Mouse (Mus musculus) 3134 (cell line): Measurements from ENCODE around the gene Psen2.
A peak's percentile ranks its signal among the peaks of the same experiment; 100 is the strongest.

Experiments
- DNase-seq: peaks from one replicate; pipeline ENCODE4 v3.0.0-alpha.2; 2011; ENCODE audit warnings: low spot score; ENCODE audit not compliant: insufficient read length; ENCODE audit errors: extremely low read depth

Gene Psen2

DNA sequence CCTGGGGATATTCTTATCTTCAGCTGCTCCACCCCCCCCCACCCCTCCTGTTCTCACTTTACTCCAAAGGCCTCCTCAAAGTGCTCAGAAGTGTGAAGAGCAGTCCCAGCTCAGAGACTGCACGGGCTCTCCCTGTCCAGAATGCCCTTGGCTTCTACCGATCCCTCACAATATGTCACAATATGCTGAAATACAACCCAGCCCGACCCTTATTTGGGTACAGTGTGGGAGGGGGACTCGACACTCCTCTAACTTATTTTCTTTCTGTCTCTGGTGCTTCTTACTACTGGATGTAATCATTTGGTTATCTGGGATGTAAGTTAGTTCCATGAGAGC is 63.6 kb downstream of the Psen2 start:
- no peak for DNase-seq

DNA sequence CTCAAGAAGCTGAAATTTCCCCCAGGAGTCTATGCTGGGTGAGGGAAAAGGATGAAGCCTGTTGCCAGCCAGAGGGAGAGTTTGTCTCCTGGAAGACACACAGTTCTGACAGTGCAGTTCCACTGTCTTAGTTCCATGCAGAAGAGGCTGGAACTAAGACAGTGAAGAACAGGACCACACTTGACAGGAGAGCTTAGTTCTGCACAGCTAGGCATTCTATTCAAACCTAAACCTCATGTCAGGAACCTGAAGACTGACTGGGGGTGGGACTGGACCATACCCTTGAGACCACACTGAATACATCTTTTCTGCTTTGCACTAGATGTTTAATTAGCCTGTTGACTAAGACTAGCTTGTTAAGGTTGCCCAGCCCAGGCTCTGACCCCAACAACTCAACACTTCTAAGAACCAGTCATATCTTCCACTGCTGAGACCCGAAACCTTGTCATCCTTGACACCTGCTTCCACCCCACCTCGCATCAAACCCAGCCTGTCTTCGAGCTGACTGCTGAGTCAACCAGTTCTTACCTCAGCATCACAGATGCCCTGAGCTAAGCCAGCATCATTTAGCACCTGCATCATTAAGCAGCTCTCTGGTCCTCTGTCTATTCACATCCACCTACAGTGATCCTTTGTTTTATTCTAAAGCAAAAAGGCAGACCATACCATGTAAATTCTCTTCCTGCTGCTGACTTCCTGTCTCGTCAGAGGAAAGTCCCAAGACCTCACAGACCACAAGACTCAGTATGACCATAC is 64.1 kb downstream of the Psen2 start, which contains the start of gene Coq8a:
Gene Coq8a (minus strand): TSS at position 644 of the 756 bp plus-strand sequence.
- DNase-seq = no peak

DNA sequence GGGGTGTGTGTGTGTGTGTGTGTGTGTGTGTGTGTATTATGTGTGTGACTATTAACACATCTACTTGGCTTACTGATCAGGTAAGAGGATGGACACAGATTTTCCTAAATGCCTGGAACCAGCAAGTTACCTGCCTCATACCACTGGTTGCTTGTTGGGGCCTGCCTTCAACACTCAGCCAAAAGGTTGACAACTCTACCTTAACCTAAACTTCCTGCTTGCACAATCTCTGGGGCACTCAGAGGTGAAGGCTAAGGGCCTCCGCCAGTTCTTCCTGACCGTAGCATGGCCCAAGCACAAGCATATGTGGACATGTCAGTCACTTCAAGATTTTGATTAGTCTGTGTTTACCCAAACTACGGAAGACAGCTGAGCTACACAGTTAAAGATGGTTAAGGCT is 65.3 kb downstream of the Psen2 start:
- no peak for DNase-seq

DNA sequence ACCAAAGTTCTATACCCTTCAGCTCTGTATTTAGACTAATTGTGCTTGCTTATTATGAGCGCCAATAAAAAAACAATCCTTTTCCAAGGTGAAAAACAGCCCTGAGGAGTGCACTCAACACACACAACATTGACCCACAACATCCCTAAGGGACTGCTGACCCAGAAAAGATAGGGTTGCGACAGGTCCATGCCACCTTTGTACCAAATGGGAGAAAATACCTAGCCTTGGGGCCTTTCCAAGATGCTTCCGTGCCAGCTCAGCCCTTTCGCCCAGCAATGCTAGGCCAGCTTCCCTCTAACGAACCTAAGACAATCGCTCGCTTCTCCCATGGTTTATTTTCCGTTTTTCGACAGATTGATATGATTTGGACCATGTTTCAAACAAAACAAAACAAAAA is 66.7 kb downstream of the Psen2 start:
- DNase-seq = no peak

DNA sequence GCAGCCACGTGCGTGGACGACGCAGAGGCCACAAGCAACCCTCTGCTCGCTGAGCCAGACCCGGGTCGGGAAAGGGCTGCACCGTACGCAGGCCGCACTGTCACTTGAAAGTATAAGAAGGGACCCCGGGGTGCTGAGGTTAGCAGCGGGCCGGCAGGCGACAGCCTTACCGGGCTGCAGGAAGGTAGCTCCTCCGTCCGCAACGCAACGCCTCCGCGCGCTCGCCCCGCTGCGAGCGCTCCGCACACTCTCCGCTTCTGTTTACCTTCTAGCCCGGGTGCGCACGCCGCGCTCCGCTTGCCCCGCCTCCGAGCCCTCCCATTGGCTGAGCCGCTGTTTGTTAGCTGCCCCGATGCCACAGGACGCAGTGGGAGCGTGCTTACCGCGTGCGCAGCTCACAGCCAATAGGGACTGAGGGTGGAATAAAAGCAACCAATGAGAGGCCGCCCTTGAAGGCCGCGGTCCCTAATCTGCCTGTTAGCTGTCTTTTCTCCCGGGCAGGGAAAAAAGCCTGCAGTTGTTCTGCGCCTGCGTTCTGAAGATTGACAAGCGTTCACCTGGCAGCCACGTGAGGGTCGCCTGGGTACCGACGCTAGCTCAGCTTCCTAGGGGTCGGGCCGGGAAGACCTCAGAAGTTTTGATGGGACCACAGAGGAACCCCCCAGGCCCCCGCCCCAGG is 67.4 kb downstream of the Psen2 start:
- peak; percentile 97 for DNase-seq

DNA sequence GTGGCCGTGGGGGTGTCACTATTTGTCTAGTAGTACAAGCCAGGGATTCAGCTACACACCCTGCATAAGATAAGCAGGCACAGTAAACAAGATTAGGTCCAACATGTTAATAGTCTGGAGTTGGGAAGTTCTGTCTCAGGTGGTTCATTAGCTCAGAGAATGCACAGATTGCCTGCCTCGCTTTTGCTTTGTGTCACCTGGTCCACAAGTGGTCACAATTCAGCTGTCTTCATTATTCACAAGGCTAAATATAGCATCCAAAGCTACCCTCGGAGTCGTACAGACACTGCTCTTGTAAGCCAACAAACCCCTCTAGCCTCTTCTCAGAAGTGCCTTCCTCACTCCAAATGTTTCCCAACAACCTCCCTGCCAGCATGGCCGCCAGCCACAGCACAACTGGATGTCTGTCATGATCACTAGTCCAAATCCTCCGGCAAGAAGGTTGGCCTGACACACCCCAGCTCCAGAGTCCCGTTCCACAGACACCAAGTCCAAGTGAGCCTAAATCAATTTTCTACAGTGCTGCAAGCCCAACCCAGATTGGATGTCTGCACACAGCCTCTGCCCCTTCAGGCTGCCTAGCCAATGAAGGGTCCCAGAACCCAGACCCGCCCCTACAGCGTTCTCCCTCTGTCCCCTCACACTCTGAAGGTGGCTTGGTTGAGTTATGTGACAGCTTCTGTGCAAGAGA is 68.3 kb downstream of the Psen2 start:
- DNase-seq = no peak

DNA sequence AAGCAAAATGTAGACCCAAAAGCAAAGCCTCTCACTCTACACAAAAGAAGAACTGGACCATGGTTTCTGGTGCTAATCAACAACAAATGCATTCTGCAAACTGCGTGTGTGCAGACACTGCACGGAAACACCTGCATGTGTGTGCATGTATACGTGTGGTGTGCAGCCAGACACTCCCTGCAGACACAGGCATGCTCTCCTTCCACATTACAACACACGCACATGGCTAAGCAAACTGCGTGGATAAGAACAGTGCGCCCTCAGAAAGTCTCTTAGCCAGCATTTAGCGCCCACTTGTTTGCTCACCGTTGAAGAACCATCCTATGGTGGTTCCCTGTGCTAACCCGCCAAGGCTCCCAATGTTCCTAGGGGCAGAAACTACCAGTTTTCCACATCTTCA is 69.2 kb downstream of the Psen2 start:
- no peak for DNase-seq

DNA sequence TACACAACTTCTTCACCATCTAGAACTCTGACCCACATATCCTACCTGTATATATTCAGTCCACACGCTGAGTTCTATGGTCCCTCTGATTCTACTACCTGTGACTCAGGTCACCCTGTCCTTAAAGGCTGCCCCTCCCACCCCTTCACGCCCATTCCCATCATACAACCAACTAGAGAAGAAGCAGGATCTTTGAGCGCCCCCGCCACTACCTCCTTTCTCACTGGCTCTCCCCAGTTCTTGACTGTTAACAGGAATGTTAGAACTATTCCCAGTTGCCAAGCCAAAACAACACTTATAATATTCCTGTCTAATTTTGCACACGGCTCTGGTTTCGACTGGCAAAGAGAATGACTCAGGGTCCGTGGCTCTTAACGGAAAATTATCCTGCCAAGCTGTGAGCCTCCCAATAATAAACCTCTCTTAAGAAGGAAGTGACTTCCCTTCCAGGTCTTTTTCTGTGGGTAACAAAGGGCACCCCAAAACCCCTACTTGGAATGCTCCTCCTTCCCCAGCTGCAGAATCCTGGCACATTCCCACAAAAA is 69.8 kb downstream of the Psen2 start:
- DNase-seq = no peak

DNA sequence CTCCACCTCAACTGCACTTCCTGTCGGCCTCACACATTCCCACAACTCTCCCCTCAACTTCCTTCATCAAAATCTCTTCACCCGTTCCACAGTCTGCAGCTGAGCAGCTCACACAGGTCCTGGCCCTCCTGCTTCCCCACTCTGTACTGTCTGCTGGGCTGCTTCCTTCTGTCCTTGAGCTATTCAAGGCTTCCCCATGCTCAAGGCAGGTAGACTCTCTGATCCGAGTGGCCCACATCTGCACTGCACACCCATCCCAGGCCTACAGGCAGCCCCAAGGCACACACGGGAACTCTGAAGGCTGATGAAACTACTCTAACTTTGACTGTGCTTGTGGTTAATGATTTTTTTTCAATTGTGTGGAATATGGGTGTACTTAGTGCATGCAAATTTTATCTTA is 70.4 kb downstream of the Psen2 start:
- DNase-seq = no peak

DNA sequence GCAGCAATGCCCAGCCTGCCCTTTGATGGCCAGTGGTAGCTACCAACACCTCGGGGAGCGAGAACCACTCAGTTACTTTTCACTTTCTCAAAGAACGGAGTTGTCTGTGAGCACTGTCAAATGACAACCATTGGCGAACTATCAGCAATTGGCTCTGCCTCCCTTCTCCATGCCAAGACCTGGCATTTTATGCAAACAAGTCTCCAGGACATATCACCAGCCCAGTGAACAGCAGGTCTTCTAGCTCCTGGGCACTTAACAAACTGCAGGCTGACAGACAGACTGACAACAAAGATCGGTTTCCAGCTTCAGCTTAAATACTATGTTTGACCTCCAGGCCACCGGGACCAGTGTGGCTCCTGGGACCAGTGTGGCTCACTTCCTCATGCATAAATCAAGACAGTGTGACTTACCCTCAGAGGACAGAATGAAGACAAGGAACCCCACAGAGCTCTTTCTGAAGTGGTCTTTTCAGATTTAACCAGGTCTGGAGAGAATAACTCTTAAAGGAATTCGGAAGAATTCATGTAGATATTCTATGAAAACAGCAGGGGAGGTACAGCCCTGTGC is 71.5 kb downstream of the Psen2 start:
- no peak for DNase-seq

DNA sequence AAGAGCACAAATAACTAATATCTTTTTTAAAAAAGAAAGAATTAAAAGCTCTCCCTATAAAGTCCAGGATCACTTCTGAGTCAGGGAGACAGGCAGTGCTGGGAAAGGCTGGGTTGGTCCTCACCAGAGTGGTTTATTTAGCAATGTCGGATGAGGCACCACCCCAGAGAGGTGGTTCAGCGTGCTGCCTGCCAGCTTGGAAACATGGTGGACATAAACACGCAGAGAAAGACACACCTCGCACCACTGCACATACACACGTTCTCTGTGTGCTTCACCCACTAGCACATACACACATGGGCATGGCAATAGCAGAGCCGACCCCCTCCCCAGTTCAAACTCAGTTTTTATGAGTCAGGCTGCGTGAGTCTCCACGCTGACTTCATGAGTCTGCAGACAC is 72.1 kb downstream of the Psen2 start:
- DNase-seq = no peak

DNA sequence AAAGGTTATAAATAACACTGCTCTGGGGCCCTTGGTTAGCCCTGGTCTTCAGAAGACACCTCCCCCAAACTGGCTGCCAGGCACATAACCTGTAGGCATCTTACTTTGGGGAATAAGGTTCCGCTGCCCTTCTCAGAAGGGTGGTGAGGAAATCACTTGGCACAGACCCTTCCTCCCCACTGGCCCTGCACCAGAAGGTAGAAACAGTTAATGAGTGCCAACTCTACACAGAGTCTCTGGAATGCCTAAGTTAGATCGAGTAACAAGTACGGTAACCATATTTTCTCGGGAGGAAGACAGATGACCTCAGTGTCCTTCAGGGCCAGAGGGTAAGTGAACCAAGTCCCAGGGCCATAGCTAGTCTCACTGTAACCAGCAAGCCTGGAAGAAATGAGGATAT is 74.3 kb downstream of the Psen2 start:
- no peak for DNase-seq

DNA sequence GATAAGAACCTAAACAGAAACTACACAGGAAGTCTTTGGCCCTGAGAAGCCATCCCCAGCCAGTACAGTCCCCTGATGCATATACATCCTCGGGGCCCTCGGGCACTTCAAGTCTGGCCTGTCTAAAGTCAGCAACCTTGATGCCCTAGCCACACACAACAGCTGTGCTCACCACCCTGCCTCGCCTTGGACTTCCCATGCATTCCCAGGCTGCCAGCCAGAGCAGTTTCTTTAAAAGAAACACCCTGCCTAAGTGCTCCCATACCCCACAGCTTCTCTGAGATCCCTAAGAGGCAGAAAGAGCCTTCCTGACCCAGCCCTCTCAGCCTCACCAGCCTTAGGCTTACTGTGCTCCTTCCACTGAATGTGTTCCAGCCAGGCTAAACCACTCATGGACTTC is 76.9 kb downstream of the Psen2 start:
- no peak for DNase-seq

DNA sequence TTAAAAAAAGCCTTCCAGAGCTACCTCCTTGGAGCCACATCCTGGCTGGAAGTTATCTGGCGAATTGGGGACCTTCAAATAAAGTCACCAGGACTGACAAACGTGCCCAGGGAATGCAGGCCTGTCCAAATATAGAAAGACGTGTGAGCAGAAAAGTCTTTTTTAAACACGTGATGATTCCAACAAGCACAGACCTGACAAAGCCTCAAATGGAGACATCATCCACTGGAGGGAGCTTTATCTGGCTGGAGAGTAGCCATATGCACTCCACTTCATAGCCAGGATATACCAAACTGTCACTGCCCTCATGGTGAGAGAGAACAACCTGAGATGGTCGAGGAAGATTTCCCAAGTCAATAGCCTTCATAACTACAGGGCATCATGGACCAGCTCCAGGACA is 77.4 kb downstream of the Psen2 start:
- DNase-seq = no peak

DNA sequence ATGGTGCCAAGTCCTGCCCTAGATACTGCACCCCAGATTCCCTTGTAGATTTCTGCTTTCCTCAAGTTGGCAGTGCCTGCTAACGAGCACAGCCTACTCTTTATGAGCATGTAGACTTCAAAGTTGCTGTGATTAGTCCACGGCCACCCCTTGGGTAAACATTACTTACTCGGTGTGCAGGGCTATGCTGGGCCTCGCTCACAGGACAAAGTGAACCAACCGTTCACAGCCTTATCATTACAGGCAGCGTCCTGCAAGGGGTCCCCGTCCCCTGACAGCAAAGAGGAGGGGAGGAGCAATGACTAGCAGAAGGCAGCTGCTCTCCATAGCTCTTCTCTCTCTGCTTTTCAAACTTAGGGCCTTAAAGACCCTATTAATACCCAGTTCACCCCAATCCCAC is 78.5 kb downstream of the Psen2 start:
- DNase-seq = no peak

DNA sequence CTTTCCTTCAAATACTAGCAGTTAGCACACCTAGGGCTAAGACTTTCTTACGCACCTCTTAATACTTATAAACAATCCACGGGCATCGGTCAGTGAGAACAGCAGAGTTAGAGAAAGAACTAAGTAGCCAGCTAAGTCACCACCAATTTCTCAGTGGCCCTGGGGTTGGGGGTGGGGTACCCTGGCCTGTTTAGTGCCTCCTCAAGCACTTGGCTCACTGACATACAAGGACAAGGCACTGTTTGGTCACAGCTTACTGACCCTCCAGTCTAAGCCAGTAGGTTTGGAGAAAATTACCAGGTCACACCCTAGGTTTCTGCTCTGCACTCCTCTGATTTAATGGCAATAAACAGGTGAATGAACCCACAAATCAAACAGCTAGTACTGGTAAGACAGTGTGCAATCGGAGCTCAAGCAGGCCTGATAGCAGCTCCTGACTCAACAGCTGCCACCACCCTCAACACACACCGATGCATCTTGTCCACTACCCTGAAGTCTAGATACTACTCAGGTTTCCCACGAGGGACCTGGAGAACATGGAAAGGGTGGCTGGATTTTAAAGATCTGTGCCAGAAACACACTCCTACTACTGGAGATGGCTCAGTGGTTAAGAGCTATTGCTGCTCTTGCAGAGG is 79.6 kb downstream of the Psen2 start:
- DNase-seq = no peak

DNA sequence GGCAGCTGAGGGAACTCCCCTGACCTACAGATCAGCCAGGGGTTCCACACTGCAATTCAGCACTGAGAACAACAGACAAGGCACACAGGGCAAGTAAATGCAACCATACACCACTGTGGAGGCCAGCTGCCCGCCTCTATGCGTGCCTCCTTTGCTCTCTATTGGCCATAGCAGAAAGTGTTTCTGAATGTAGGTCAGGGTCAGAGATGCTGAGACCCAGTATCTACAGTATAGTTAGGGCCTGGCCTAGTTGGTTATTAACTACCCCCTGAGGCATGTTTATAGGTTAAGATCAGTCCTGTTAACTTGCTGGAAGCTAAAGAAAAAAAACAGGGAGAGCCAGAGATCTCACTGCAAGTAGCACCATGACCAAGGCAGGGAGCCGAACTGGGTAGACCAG is 80.5 kb downstream of the Psen2 start:
- DNase-seq = no peak

DNA sequence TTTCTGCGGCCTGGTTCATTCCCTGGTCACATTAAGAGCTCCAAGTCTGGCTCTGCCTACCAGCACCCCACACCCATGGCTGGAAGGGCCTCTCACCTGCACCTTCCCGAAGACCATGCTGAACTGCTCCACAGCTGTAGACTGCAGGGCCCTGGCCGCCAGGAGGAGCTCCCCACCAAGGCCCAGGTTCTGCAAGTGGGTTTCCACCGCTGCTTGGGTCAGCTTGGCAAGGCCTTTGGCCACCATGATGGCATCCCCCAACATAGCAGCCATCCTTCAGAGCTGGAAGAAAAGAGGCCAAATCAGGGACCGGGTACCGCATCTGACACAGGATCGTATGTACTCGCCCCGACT is 81.3 kb downstream of the Psen2 start:
- DNase-seq = no peak

DNA sequence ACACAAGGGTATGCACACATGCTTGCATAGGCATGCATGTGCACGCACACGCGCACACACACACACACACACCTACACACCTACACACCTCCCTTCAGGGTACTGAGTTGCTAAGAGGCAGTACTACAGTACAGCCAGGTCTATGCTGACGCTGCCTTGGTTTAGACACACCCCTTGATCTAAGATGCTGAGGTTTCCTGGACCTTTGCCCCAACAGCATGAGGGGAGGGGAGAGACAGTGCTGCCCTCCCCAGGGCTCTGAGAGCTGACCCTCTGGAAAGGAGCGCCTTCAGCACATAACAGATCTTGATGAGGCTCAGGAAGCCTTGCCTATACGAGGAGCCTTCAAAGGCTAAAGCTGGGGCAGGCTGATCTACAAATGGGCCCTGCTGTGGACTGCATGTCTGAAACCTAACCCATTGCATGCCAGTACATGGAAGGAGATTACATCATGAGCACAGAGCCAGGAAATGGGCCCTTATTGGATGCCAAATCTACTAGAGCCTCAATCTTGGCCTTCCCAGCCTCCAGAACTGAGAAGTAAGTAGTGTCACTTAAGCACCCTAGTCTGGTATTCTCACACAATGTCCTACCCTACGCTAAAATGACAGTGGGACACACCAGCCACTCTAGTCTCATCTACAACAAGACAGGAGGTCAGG is 81.8 kb downstream of the Psen2 start:
- no peak for DNase-seq

DNA sequence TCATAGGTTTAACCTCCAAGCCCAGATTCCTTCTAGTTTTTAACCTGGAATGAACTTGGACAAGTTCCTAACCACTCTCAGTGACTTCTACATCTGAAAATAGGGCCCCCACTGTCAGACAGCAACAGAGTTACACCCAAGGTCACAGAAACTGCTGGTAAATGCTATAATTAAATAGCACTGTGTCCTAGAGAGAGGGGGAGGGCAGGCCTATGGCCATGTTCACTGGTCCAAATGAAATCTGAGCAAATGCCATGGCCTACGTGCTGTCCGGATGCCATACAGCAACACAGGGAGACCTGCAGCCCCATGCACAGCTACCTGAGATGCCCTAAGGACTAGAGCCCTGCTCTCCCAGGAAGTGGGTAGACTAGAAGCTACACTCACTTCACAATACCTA is 83.4 kb downstream of the Psen2 start:
- no peak for DNase-seq

DNA sequence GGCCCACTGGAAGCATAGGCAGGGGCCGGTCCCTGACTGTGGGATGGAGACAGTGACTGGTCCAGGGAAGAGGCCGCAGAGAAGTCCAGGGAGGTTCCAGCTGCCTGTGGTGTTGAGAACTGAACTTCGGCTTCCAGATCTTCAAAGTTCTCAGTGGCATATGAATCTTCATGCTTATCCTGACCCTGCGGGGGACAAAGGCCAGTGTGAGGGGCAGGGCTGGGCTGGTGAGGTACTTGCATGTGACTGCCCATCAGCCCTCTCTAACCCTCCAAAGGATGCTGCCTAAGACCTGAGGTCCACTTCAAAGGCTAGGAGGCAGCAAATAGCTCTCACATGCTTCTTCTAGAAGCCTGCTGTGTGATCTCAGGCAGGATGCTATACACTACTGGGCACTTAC is 84.1 kb downstream of the Psen2 start:
- no peak for DNase-seq
